Mouse (Mus musculus) right cerebral cortex, adult 2 months (tissue): ENCODE measurements around the gene Ric8b.

ENCODE experiments used
- DNase-seq, 2 experiments: peaks; one replicate each; pipeline ENCODE4 v3.0.0; 2021 to 2022; ENCODE audit warnings: low spot score in 2 of 2

The Ric8b gene

GRCm38 (mm10) chr10:84960380-84960930 is 43.0 kb downstream of the Ric8b start:
- DNase-seq = no peak

GRCm38 (mm10) chr10:84963126-84963525 is 45.7 kb downstream of the Ric8b start:
- no peak for DNase-seq

DNA sequence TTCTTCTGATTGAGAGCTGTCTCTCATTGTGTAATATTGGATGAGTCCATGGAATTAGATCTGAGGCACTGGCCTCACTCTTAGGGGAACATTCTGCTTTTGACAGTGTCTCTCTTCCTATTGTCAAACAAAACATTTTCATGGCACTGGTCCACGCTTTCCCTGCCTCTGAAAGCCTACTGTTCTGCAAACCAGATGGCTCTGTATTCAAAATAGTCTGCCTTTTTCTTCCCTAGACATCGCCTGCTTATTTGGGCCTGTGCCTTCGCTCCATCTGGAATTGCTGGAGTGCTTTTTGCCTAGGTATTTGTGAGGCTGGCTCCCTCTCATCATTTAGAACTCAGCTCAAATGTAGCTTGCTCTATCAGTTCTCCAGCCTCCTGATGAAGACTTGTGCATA is 46.3 kb downstream of the Ric8b start:
- peak; percentile 79 to 81 for DNase-seq

DNA sequence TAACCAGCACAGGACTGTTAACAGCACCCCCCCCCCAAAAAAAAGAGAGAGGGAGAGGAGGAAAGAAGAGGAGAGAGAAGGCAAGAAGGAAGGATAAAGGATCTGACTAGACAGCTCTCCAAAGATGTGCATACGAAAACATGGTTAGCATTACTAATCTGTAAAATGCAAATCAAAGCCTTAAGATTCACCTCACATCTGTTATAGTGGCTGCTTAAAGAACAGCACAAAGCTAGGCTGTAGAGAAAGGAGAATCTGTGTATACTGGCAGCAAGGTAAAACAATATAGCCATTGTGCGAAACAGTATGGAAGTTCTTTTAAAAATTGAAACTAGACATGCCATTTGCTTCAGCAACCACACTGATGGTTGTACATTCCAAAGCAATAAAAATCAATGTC is 49.1 kb downstream of the Ric8b start:
- DNase-seq = no peak

- no peak for DNase-seq
These were observed 50.2 kb downstream of the Ric8b start for GRCm38 (mm10) chr10:84967645-84968044.

- no peak for DNase-seq
These were observed 51.7 kb downstream of the Ric8b start for GRCm38 (mm10) chr10:84968852-84969704.

GRCm38 (mm10) chr10:84975264-84975663 is 57.8 kb downstream of the Ric8b start:
- DNase-seq = no peak

- DNase-seq = no peak
These were observed 59.4 kb downstream of the Ric8b start for GRCm38 (mm10) chr10:84976588-84977351.

- DNase-seq = no peak
These were observed 62.9 kb downstream of the Ric8b start for GRCm38 (mm10) chr10:84980291-84980690.

GRCm38 (mm10) chr10:84981441-84981840 is 64.0 kb downstream of the Ric8b start:
- DNase-seq = no peak

- DNase-seq = no peak
These were observed 65.3 kb downstream of the Ric8b start for GRCm38 (mm10) chr10:84982675-84983074.

DNA sequence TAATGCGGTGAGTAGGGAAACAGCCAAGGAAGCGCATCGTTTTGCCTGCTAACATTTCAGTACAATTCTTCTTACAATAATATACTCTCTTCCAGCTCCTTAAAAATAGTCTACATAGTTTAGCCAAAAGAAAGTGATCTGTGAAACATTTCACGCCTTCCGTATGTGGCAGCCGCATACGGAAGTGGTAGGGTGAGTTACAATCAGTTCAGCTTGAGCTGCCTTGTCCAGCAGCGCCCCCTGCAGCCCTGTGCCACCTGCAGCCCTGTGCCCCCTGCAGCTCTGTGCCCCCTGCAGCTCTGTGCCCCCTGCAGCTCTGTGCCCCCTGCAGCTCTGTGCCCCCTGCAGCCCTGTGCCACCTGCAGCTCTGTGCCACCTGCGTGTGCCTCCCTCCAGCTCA is 68.5 kb downstream of the Ric8b start:
- DNase-seq = peak; percentile 46 to 54

DNA sequence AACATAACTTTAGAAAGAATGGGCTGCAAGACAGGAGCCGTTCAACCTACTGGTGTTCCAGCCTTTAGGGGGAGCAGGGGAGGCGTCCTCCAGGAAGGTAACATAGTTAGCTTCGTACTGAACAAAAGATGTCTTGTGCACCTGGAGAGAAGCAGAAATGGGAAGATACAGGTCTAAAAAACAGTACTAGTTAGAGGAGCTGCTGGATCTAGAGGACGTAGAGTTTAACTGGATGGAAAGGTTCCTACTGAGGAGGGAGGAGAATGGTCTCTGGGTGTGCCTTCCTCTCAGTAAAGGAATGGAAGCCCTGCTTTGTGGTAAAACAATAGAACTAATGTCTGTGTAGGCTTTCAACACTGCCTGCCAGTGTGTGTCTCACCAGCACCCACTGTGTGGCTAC is 70.2 kb downstream of the Ric8b start:
- no peak for DNase-seq

- no peak for DNase-seq
These were observed 71.2 kb downstream of the Ric8b start for GRCm38 (mm10) chr10:84988650-84989049.

- DNase-seq = no peak
These were observed 76.9 kb downstream of the Ric8b start for GRCm38 (mm10) chr10:84994346-84994745.

GRCm38 (mm10) chr10:84994971-84995370 is 77.6 kb downstream of the Ric8b start:
- no peak for DNase-seq

GRCm38 (mm10) chr10:84996366-84996765 is 79.0 kb downstream of the Ric8b start:
- DNase-seq = no peak

GRCm38 (mm10) chr10:84997571-84998224 is 80.3 kb downstream of the Ric8b start:
- no peak for DNase-seq

DNA sequence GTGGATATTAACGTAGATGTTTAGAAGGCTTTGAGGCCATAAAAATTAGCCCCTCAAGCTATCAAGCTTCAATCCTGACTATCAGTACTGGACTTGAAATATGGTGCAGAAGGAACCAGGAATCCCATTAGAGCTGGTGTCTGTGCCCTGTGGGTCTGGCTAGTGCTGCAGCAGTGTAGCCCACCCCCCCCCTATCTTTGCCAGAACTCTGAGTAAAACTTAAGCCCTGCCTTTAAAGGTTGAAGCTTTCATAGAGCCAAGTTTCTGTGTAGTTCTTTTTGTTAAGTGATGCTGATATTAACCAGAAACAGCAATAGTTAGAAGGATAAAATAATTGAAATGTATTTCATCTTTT is 80.8 kb downstream of the Ric8b start:
- no peak for DNase-seq

DNA sequence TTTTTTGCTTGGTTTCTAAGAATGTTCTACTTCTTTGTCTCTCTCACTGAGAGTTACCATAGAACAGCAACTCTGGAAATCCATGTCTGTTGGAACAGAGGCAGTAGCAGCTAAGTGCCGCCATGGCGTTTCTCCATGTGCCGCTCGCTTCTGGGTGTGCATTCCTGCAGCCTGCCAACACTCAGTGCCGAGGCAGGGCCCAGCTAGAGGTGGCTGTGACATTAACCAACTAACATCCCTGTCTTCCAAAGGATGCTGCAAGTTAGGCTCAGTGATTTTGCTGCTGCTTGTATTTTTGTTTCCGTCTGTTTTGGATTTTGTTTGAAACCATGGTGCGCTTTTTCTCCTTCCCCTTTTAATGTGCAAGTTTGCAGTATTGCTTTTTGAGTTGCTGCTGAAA is 84.5 kb downstream of the Ric8b start:
- DNase-seq = no peak

- DNase-seq = no peak
These were observed 86.0 kb downstream of the Ric8b start for GRCm38 (mm10) chr10:85003190-85004026.
